ENCODE assay signal across 8 mouse cellular contexts in genomic region chr10:58714789-58715148, GRCm38 (mm10). TPM values are rescaled to one million over a fixed set of nuclear protein-coding genes. Genes with fewer than 3 reads are reported as not detected.
DNase-seq lines count a peak whose midpoint lies in the region; ATAC-seq and TF ChIP-seq lines count a peak whose summit lies in the region.
"Had no signal": no experiment of that assay in that cellular context is flagged by ENCODE, and none has a peak within 500 bp of the region (broad histone marks: within the 10 kb centered on the region; RNA-seq: fewer than 3 reads in every experiment).

No protein-coding gene starts in this region.

- WGBS in kidney, embryonic 15.5 days, result 45% methylated on average over 3 of the region's 3 CpGs
- 64% methylated on average over 3 of the region's 3 CpGs for WGBS in embryonic facial prominence, embryonic 12.5 days
- WGBS in forebrain, embryonic 12.5 days, result 58% methylated on average over 3 of the region's 3 CpGs
- 38% methylated on average over 3 of the region's 3 CpGs for WGBS in limb, embryonic 14.5 days

- H3K9ac ChIP-seq in kidney, embryonic 15.5 days, result no peak overlapping the region; the same call in 1 of the 2 replicates
- H3K9ac ChIP-seq in embryonic facial prominence, embryonic 12.5 days, result no peak overlapping the region
- no peak overlapping the region for H3K9ac ChIP-seq in forebrain, embryonic 12.5 days
- 0 out of 2 replicates have a peak overlapping the region, but pooled peaks have one; percentile 16 for H3K9ac ChIP-seq in limb, embryonic 14.5 days (ENCODE audit: low read depth, low read length, severe bottlenecking)

- H3K27me3 ChIP-seq in kidney, embryonic 15.5 days, result no peaks in the 10 kb centered on the region
- no peaks in the 10 kb centered on the region for H3K27me3 ChIP-seq in embryonic facial prominence, embryonic 12.5 days
- no peaks in the 10 kb centered on the region for H3K27me3 ChIP-seq in forebrain, embryonic 12.5 days
- no peaks in the 10 kb centered on the region for H3K27me3 ChIP-seq in limb, embryonic 14.5 days (ENCODE audit: control insufficient read depth, insufficient read depth, low read length)

- peaks cover 17% of the 10 kb centered on the region for H3K4me1 ChIP-seq in kidney, embryonic 15.5 days
- H3K4me1 ChIP-seq in embryonic facial prominence, embryonic 12.5 days, result peaks cover 6% of the 10 kb centered on the region; the same call in 1 of the 2 replicates
- no peaks in the 10 kb centered on the region; the same call in 1 of the 2 replicates for H3K4me1 ChIP-seq in forebrain, embryonic 12.5 days
- no peaks in the 10 kb centered on the region for H3K4me1 ChIP-seq in limb, embryonic 14.5 days (ENCODE audit: control insufficient read depth, insufficient read depth, low read length)

- no peak for DNase-seq in kidney, postnatal 14 days
- DNase-seq in limb, embryonic 14.5 days (ENCODE audit: low spot score), result no peak
- DNase-seq in urinary bladder, postnatal 36 days (ENCODE audit: low spot score in 2 of 2), result no peak

- peak overlapping the region; percentile 59 for H3K4me2 ChIP-seq in kidney, embryonic 15.5 days
- H3K4me2 ChIP-seq in embryonic facial prominence, embryonic 12.5 days (replicated peaks), result peak overlapping the region; percentile 44
- peak overlapping the region; percentile 21; the same call in 1 of the 2 replicates for H3K4me2 ChIP-seq in forebrain, embryonic 12.5 days
- peak overlapping the region; percentile 43 for H3K4me2 ChIP-seq in limb, embryonic 14.5 days (replicated peaks; ENCODE audit: low read depth, low read length, severe bottlenecking)

- ATAC-seq in kidney, embryonic 15.5 days (replicated peaks; ENCODE audit: low FRiP score), result no peak
- ATAC-seq in embryonic facial prominence, embryonic 12.5 days (ENCODE audit: insufficient number of reproducible peaks, insufficient read depth, low FRiP score, low TSS enrichment), result no peak
- no peak for ATAC-seq in forebrain, embryonic 12.5 days (ENCODE audit: low FRiP score)
- ATAC-seq in limb, embryonic 14.5 days (ENCODE audit: low FRiP score, low read depth), result no peak
- ATAC-seq in megakaryocyte, adult 5-6 weeks (ENCODE audit: poor library complexity, severe bottlenecking), result no peak

- H3K36me3 ChIP-seq in kidney, embryonic 15.5 days, result no peaks in the 10 kb centered on the region
- no peaks in the 10 kb centered on the region for H3K36me3 ChIP-seq in embryonic facial prominence, embryonic 12.5 days
- H3K36me3 ChIP-seq in forebrain, embryonic 12.5 days (replicated peaks), result no peaks in the 10 kb centered on the region
- no peaks in the 10 kb centered on the region for H3K36me3 ChIP-seq in limb, embryonic 14.5 days (ENCODE audit: control insufficient read depth, insufficient read depth, low read length)

- peak overlapping the region; percentile 37 for H3K4me3 ChIP-seq in kidney, embryonic 15.5 days (replicated peaks)
- 0 out of 2 replicates have a peak overlapping the region, but pooled peaks have one; percentile 17 for H3K4me3 ChIP-seq in embryonic facial prominence, embryonic 12.5 days
- no peak overlapping the region for H3K4me3 ChIP-seq in forebrain, embryonic 12.5 days (replicated peaks)
- H3K4me3 ChIP-seq in limb, embryonic 14.5 days (replicated peaks; ENCODE audit: low read length), result peak overlapping the region; percentile 25; the same call in 1 of the 2 replicates

- H3K9me3 ChIP-seq in kidney, embryonic 15.5 days (replicated peaks), result no peaks in the 10 kb centered on the region
- H3K9me3 ChIP-seq in embryonic facial prominence, embryonic 12.5 days, result no peaks in the 10 kb centered on the region
- no peaks in the 10 kb centered on the region for H3K9me3 ChIP-seq in forebrain, embryonic 12.5 days
- no peaks in the 10 kb centered on the region for H3K9me3 ChIP-seq in limb, embryonic 14.5 days (ENCODE audit: control insufficient read depth, low read length)

- peak overlapping the region; percentile 66 for H3K27ac ChIP-seq in kidney, embryonic 15.5 days
- H3K27ac ChIP-seq in embryonic facial prominence, embryonic 12.5 days, result no peak overlapping the region
- no peak overlapping the region for H3K27ac ChIP-seq in forebrain, embryonic 12.5 days
- H3K27ac ChIP-seq in limb, embryonic 14.5 days (replicated peaks; ENCODE audit: low read depth, low read length), result no peak overlapping the region

- no peak for TF ChIP-seq POLR2A in limb, embryonic 14.5 days (IDR thresholded peaks at IDR 0.05; ENCODE audit: borderline replicate concordance, extremely low read depth, insufficient read depth, insufficient read length)

RNA-seq across cellular contexts. Expression of gene Gm17542, which starts 3.2 kb away (rescaled TPM):
- polyA plus RNA-seq in kidney, embryonic 15.5 days (2015; fragmentation: Nextera tagmentation; extraction: Ambion mirVana), result not detected in 2 replicates
- not detected in 2 replicates for polyA plus RNA-seq in embryonic facial prominence, embryonic 12.5 days (2016; fragmentation: Nextera tagmentation; extraction: Ambion mirVana)
- not detected in 2 replicates for polyA plus RNA-seq in forebrain, embryonic 12.5 days (2016; fragmentation: Nextera tagmentation; extraction: Ambion mirVana)
- not detected in 2 replicates for polyA plus RNA-seq in limb, embryonic 14.5 days (2012; rRNA removed)
- polyA plus RNA-seq in limb, embryonic 14.5 days (2014; fragmentation: Nextera tagmentation; extraction: Ambion mirVana), result not detected in 2 replicates
- not detected in 2 replicates for total RNA-seq in megakaryocyte, adult 5-6 weeks (2015)
- total RNA-seq in megakaryocyte, adult 5-6 weeks (2017), result not detected in 2 replicates
- total RNA-seq: layer of hippocampus, adult 8-10 months had no signal

RNA-seq across cellular contexts. Expression of gene Edar, which starts 39.3 kb away (rescaled TPM):
- 0.22 and 0.36 TPM in 2 replicates for polyA plus RNA-seq in kidney, embryonic 15.5 days (2015; fragmentation: Nextera tagmentation; extraction: Ambion mirVana)
- polyA plus RNA-seq in embryonic facial prominence, embryonic 12.5 days (2016; fragmentation: Nextera tagmentation; extraction: Ambion mirVana), result 1.1 and 1.4 TPM in 2 replicates
- 0.83 and 0.93 TPM in 2 replicates for polyA plus RNA-seq in forebrain, embryonic 12.5 days (2016; fragmentation: Nextera tagmentation; extraction: Ambion mirVana)
- 2.2 and 2.3 TPM in 2 replicates for polyA plus RNA-seq in limb, embryonic 14.5 days (2012; rRNA removed)
- 2.3 and 2.8 TPM in 2 replicates for polyA plus RNA-seq in limb, embryonic 14.5 days (2014; fragmentation: Nextera tagmentation; extraction: Ambion mirVana)
- total RNA-seq in megakaryocyte, adult 5-6 weeks (2015), result not detected in 2 replicates
- 0.04 TPM in 1 of 2 replicates, not detected in the other for total RNA-seq in megakaryocyte, adult 5-6 weeks (2017)
